Mouse (Mus musculus) E14TG2a.4 (cell line): ENCODE measurements around the gene Uroc1.

Experiments used
- H3K27me3 ChIP-seq: 2 replicates; pipeline ENCODE4 v1.6.1; 2014; ENCODE audit warnings: low read length, control low read depth; ENCODE audit not compliant: insufficient read depth
- H3K36me3 ChIP-seq: 2 replicates; pipeline ENCODE4 v1.6.1; 2014; ENCODE audit warnings: low read length, control low read depth; ENCODE audit not compliant: insufficient read depth
- H3K4me1 ChIP-seq: replicated peaks from 2 replicates; pipeline ENCODE4 v1.6.1; 2014; ENCODE audit warnings: low read depth, low read length, control low read depth
- H3K4me3 ChIP-seq: replicated peaks from 2 replicates; pipeline ENCODE4 v1.5.1; 2014; ENCODE audit warnings: mild to moderate bottlenecking, low read length
- H3K9me3 ChIP-seq: 2 replicates; pipeline ENCODE4 v1.6.1; 2014; ENCODE audit warnings: low read length, control low read depth
- CTCF ChIP-seq: conservative IDR thresholded peaks from 2 replicates; pipeline ENCODE4 v1.5.1; 2014; ENCODE audit warnings: low read length
- NANOG ChIP-seq: IDR thresholded peaks from 2 replicates; pipeline ENCODE4 v1.6.1; 2014; ENCODE audit warnings: borderline replicate concordance, low read length, mixed read lengths
- POU5F1 ChIP-seq: IDR thresholded peaks from 2 replicates; pipeline ENCODE4 v1.6.1; 2014; ENCODE audit warnings: low read length, borderline replicate concordance

The Uroc1 gene

GRCm38 (mm10) chr6:90334244-90334643 is 1.2 kb downstream of the Uroc1 start:
- Histone ChIP-seq H3K4me1 (no peaks in the 10 kb centered on the region), H3K27me3 (peaks cover 4% of the 10 kb centered on the region; the same call in 1 of the 2 replicates), H3K9me3 (peaks cover 17% of the 10 kb centered on the region), H3K4me3 (no peak overlapping the region), H3K36me3 (no peaks in the 10 kb centered on the region)
- TF ChIP-seq POU5F1 = no peak
- no peak for TF ChIP-seq CTCF
- no peak for TF ChIP-seq NANOG

GRCm38 (mm10) chr6:90342343-90342742 is 9.3 kb downstream of the Uroc1 start:
- Histone ChIP-seq H3K4me1 (no peaks in the 10 kb centered on the region), H3K9me3 (no peaks in the 10 kb centered on the region), H3K27me3 (peaks cover 2% of the 10 kb centered on the region; the same call in 1 of the 2 replicates), H3K36me3 (no peaks in the 10 kb centered on the region), H3K4me3 (no peak overlapping the region)
- TF ChIP-seq NANOG = no peak

GRCm38 (mm10) chr6:90347183-90347582 is 14.1 kb downstream of the Uroc1 start:
- H3K4me1 ChIP-seq = no peaks in the 10 kb centered on the region
- no peak for TF ChIP-seq CTCF
- no peak for TF ChIP-seq NANOG
- TF ChIP-seq POU5F1 = no peak
- H3K9me3 ChIP-seq = no peaks in the 10 kb centered on the region
- H3K36me3 ChIP-seq = no peaks in the 10 kb centered on the region
- no peak overlapping the region for H3K4me3 ChIP-seq
- H3K27me3 ChIP-seq = peaks cover 11% of the 10 kb centered on the region

GRCm38 (mm10) chr6:90348500-90348899 is 15.4 kb downstream of the Uroc1 start:
- peaks cover 3% of the 10 kb centered on the region for H3K9me3 ChIP-seq

GRCm38 (mm10) chr6:90350011-90350410 is 16.9 kb downstream of the Uroc1 start:
- peaks cover 11% of the 10 kb centered on the region for H3K9me3 ChIP-seq
- H3K27me3 ChIP-seq = peaks cover 11% of the 10 kb centered on the region; the same call in 1 of the 2 replicates
- no peaks in the 10 kb centered on the region for H3K4me1 ChIP-seq
- no peak overlapping the region for H3K4me3 ChIP-seq
- no peaks in the 10 kb centered on the region for H3K36me3 ChIP-seq
- TF ChIP-seq NANOG = no peak
- TF ChIP-seq CTCF = no peak
- TF ChIP-seq POU5F1 = no peak

More at GRCm38 (mm10) chr6:90348500-90348899, 15.4 kb downstream of the Uroc1 start:
- TF ChIP-seq CTCF (no peak), NANOG (no peak), POU5F1 (no peak)
- Histone ChIP-seq H3K4me1 (no peaks in the 10 kb centered on the region), H3K36me3 (no peaks in the 10 kb centered on the region), H3K4me3 (no peak overlapping the region), H3K27me3 (peaks cover 11% of the 10 kb centered on the region)

GRCm38 (mm10) chr6:90358142-90358541 is 25.1 kb downstream of the Uroc1 start:
- peaks cover 18% of the 10 kb centered on the region for H3K27me3 ChIP-seq
- H3K4me1 ChIP-seq = peaks cover 20% of the 10 kb centered on the region
- peaks cover 11% of the 10 kb centered on the region for H3K9me3 ChIP-seq
- no peaks in the 10 kb centered on the region for H3K36me3 ChIP-seq
- no peak for TF ChIP-seq NANOG
- H3K4me3 ChIP-seq = no peak overlapping the region

GRCm38 (mm10) chr6:90359445-90359844 is 26.4 kb downstream of the Uroc1 start:
- Histone ChIP-seq H3K9me3 (no peaks in the 10 kb centered on the region), H3K27me3 (peaks cover 22% of the 10 kb centered on the region), H3K36me3 (no peaks in the 10 kb centered on the region), H3K4me3 (no peak overlapping the region), H3K4me1 (peaks cover 20% of the 10 kb centered on the region)
- TF ChIP-seq POU5F1 = no peak
- no peak for TF ChIP-seq CTCF
- TF ChIP-seq NANOG = no peak

- no peaks in the 10 kb centered on the region for H3K36me3 ChIP-seq
- H3K27me3 ChIP-seq = peaks cover 22% of the 10 kb centered on the region
- TF ChIP-seq POU5F1 (no peak), NANOG (no peak), CTCF (no peak)
- no peaks in the 10 kb centered on the region for H3K9me3 ChIP-seq
- H3K4me1 ChIP-seq = peaks cover 20% of the 10 kb centered on the region
- H3K4me3 ChIP-seq = no peak overlapping the region
These were observed 27.1 kb downstream of the Uroc1 start for GRCm38 (mm10) chr6:90360024-90360781.
